Mouse (Mus musculus) testis, adult 2 months (tissue): ENCODE data around the gene Sqor.

Source experiments
- CTCF ChIP-seq: fragments of 200-500 bp; IDR thresholded peaks from 2 replicates; pipeline ENCODE4 v1.5.1; 2012; ENCODE audit warnings: low read depth, mild to moderate bottlenecking, inconsistent platforms, low read length, moderate library complexity; ENCODE audit not compliant: control insufficient read depth, insufficient read depth, insufficient replicate concordance
- POLR2A ChIP-seq: fragments of 200-500 bp; IDR thresholded peaks from 2 replicates; pipeline ENCODE4 v1.6.1; 2012; ENCODE audit warnings: low read depth, mild to moderate bottlenecking, inconsistent platforms, low read length, moderate library complexity; ENCODE audit not compliant: control insufficient read depth

DNA sequence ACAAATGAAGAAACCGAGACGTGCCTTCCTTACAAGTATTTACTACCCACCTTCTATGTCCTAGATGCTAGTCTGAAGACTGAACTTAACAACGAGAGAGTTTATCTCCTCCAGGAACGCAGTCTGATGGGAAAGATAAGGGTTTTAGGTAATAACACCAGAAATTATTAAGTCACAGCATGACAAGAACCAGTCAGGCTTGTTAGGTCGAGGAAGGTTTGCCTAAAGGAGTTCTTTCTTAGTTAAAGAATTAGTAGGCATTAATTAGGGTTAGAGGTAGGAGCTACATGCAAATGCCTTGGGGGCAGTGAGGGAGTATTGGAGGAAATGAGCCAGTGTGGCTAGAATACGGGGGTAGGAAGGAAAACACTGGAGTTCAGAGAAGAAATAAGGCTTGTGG is 24.7 kb downstream of the Sqor start:
- TF ChIP-seq CTCF (no peak), POLR2A (no peak)
